Mouse (Mus musculus): Measurements from ENCODE around the gene Eif3d. TPM values are rescaled to one million over a fixed set of nuclear protein-coding genes. Genes with fewer than 3 reads are reported as not detected.

Eif3d gene
- total RNA-seq, 2 experiments from 2014 or later, result 72.3 to 75.6 TPM

DNA sequence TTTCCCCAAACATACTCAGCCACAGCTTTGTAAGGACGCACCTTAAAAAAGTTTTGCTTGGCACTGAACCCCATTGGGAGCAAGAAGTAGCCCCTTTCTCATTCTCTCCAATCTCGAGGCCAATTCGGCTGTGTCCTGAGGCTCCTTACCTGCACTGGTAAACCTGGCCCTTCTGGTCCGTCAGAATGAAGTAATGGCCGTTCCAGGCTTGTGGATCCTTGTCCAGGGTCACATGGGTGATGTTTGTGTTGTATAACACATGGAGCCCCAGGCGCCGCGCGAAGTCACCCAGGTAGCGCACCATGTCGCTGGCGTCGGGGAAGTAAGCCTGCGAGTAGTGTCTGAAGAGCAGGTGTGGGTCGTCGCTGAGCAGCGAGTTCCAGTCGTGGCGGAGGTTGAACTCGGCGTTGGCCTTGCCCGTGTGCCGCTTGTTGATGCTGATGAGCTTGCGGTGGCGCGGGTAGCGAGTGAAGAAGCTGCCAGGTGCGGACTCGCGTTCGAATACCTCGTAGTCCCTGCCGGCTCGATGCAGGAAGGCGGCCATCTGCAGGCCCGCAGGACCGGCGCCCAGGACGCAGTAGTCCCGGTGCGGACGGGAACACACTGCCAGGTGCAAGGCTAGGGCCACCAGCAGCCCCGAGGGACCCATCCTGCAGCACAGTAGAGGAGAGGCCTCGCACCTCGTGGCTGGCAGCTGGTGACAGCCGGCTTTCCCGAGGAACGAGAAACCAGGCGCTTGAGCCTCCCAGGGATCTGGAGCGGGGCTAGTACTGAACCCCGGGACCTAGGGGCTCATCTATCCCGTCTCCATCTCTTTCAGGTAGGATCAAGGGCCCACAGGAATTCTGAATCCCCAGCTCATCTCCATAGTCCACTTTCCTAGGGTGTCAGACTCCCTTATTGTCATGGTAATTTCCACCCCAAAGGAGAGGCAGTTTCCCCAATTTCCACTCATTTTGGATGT, 14.9 kb downstream of the Eif3d start:
- intact Hi-C loops (cut with DNase I), result no loop called here
- no peak for DNase-seq

DNA sequence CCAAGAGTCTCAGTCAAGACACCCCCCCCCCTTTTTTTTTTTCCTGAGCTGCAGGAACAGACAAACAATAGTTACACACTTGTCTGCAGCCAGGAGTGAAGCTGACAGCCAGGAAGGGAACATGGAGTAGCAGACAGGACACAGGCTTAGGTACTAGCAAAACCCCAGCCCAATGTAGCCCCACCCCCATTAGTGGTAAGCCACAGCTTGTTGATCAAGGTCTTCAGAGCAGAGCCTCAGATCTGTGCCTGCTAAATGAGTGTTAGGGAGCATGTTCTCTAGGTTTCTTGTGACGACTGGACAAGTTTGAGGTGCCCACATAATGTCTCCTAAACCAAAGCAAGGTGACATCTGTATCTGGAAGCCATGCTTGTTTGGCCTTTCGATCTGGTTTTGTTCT, 16.3 kb downstream of the Eif3d start:
- no peak for DNase-seq
- intact Hi-C loops (cut with DNase I), result no loop called here

DNA sequence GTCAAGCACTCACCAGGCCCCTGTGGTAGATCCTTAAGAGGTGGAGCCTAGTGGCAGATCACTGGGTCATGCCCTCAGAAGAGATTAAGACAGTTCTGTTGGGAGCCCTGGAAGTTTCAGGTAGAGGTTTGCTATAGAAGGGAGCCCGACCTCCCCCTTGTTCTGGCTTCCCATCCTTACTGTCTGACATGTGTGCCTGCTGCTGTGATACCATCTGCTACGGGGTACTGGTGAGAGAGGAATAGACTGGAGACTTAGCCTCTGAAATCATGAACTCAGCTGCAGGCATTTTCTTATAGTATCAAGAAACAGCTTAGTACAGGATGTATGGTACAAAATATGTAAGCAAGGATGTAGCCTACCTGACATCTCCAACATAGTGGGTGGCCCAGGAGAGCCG, 17.7 kb downstream of the Eif3d start:
- no peak for DNase-seq
- intact Hi-C loops (cut with DNase I), result no loop called here

DNA sequence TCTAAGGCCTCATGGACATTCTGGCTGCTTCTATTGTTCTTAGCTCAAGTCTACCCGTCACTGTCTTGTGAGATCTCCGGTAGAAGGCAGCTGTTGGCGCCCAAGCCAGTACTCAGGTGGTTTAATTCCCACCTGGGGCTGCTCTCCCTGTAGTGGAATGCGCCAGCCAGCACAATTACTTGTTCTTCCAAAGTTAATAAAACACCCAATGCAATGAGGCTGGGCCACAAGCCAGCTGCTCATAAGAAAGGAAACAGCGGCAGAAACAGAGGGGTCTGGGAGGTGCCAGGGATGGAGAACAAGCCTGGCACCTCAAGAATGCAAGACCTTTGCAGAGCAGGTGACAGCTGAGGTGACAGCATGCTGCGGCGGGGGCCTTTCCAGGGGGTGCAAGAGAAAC, 21.6 kb downstream of the Eif3d start:
- no peak for DNase-seq
- intact Hi-C loops (cut with DNase I), result no loop called here

DNA sequence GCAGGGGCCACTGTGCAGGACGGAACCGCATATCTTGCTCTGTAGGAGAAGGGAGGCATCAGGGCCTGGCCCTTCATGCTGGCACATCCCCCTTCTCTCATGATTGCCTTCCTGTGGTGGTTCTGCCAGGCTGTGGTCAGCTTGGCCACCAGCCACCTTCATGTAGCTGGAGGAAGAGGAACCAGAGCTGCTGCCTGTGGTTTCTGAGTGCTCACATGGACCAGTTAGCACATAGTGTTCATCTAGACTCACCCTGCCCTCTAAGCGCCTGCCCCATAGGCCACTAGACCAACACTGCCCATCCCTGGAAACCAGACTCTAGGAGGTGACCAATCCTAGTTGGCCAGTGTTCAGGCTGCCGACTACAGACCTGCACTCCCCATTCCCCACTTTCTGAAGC, 24.9 kb downstream of the Eif3d start:
- peak; percentile 35 to 42 for DNase-seq
- intact Hi-C loops (cut with DNase I), result no loop called here

DNA sequence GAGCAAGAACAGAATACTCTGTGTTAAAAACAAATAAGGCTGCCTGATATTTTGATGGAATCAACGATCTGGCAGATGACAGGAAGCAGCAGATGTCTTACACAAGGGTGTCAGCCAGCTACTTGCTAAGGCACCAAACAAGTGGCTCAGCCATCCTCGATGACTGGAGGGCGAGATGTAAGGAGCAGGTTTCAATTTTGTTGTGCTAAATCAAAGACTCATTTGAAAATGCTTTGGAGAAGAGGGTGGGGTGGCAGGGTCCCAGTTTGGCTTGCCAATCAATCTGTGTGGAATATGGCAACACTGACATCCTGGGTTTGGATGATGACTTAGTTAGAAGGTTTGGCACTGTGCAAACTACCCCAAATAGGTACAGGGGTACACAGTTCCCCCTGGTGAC, 29.1 kb downstream of the Eif3d start:
- DNase-seq, result no peak
- intact Hi-C loops (cut with DNase I), result no loop called here

DNA sequence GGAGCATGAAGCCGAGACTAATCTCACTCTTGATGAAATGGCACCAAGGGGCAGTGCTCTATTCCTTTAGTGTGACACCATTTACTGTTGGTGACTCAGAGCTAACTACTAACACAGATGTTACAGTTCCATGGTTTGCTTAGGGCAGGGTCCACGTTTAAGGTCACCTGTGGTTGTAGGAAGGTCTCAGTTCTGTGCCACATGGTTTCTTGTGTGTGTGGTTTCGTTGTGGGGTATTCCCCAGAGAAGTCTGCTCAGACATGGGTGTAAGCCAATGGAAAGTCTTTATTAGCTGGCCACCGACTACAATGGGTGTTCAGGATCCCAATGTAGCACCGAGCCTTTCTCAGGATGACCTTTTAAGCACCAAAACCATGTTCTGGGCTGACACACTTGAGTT, 32.1 kb downstream of the Eif3d start:
- intact Hi-C loops (cut with DNase I), result loop anchor here (5.0 to 10.0 kb wide), 2 partner anchors 176 to 239 kb away; no protein-coding TSS in a partner anchor
- no peak for DNase-seq

DNA sequence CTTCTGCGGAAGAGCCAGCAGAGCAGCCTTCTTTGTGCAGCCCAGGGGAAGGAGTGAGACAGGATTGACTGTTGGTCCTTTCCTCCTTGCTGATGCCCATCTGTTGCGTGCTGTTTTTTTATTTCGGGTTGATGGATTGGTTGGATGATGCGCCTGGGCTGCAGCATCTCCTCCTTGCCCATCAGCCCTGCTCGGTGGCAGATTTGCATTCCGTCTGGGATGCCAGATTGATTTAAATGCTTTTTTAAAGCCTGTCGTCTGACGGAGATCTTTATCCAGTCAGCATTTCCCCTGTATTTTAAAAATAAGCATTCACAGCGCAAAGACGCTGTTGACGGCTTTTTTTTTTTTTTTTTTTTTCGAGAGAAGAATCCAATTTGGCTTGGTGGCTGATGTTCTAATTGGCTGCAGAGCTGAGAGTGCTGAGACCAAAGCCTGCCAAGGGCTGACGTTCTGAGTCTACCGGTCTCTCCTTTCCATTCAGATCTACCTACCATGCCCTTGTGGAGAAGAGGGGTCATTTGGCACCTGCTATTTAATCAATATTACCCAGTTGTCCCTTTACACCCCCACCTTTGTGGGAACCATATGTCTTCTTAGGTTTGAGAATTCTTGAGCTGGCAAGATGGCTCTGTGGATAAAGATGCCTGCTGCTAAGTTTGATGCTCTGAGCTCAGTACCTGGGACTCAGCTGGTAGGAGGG, 34.8 kb downstream of the Eif3d start:
- intact Hi-C loops (cut with DNase I), result loop anchor here (2.0 to 10.0 kb wide), 3 partner anchors 31 to 241 kb away; no protein-coding TSS in a partner anchor
- DNase-seq, result no peak

DNA sequence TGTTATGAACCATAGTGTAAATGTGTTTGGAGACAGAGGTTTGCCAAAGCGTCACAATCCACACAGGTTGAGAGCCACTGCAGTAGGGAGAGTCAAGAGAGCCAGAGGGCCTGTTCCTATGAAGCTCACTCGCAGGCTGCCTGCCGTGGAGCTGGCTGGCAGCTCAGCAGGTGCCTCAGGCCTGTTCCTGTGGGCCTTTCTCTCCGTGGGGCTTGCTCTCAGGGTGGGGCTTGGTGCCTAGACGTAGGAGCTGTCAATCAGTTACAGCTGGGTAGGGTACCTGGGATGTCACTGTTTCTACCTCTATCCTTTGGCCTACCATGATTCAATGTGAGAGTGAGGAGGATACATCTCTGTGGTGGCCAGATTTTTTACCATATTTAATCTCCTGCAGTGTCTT, 35.6 kb downstream of the Eif3d start:
- intact Hi-C loops (cut with DNase I), result loop anchor here (2.0 to 10.0 kb wide), 3 partner anchors 32 to 242 kb away; no protein-coding TSS in a partner anchor
- DNase-seq, result no peak

DNA sequence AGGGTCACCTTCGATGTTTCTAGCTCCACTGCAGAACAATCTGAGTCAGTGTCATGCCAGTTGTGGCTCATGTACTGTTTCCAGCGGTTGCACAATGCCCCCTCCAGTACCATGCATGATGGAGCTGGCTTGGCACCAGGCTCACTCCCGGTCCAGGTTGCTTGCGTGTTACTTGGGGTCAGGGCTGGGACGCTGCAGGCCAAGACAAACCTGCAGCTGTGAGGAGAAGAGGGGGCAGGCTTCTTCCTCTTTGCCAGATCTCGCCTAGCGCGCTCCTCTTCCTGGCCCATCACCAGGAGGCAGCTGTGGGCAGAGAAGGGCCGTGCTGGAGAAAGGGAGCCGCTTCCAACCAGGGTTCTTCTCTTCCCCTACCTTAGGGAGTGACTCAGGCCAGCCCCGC, 36.3 kb downstream of the Eif3d start:
- intact Hi-C loops (cut with DNase I), result loop anchor here (2.0 to 10.0 kb wide), 2 partner anchors 32 to 180 kb away; no protein-coding TSS in a partner anchor
- DNase-seq, result no peak

DNA sequence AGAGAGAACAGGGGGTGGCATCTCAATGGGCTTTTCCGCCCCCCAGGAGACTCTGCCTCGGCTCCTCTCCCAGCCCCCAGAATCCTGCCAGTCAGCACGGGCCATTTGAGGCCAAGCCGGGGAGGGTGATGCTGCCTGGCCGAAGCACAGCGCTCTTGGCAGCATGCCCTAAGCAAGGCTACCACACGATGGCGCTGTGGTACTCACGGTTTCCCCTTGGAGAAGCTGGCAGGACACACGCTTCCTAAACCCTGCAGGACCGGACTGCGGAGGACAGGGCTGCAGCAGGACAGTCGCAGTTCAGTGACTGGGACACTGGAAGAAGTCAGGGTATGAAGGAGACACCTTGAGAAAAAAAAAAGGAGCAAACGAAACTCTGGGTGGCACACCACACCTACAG, 36.8 kb downstream of the Eif3d start:
- peak; percentile 99 to 100 for DNase-seq
- intact Hi-C loops (cut with DNase I), result loop anchor here (2.0 to 10.0 kb wide), 2 partner anchors 33 to 181 kb away; no protein-coding TSS in a partner anchor

DNA sequence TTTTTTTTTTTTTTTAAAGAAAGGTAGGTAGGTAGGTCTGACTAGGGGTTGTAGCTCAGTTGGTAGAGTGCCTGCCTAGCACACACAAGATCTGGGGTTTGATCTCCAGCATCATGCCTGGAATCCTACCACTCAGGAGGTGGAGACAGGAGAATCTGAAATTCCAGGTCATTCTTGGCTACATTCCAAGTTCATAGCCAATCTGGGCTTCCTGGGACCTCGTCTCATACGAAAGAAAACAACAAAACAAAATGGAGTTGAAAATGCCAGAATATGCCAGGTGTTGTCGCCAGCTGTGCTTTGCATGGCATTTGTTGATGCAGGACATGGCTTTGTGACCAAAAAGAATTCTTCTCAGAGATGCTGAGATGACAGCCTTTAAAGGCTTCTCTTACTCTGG, 37.4 kb downstream of the Eif3d start:
- intact Hi-C loops (cut with DNase I), result loop anchor here (10.0 kb wide), 1 partner anchor 182 kb away; no protein-coding TSS in a partner anchor
- no peak for DNase-seq

DNA sequence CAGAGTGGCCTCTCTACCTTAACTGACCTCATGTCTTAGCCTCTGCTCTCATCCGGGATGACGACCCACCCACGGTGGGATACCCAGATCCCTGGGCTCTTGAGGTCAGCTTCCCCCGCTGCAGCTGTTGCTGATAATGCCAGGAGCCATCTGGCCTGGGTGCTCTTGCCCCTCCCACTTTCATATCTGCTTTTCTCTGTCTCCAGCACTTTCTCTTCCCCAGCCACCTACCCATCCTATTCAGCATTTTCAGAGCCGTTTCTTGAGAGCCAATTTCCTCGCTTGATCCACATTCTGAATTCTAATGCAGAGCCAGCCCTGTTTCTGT, 39.0 kb downstream of the Eif3d start:
- no peak for DNase-seq
- intact Hi-C loops (cut with DNase I), result loop anchor here (10.0 kb wide), 1 partner anchor 183 kb away; no protein-coding TSS in a partner anchor

DNA sequence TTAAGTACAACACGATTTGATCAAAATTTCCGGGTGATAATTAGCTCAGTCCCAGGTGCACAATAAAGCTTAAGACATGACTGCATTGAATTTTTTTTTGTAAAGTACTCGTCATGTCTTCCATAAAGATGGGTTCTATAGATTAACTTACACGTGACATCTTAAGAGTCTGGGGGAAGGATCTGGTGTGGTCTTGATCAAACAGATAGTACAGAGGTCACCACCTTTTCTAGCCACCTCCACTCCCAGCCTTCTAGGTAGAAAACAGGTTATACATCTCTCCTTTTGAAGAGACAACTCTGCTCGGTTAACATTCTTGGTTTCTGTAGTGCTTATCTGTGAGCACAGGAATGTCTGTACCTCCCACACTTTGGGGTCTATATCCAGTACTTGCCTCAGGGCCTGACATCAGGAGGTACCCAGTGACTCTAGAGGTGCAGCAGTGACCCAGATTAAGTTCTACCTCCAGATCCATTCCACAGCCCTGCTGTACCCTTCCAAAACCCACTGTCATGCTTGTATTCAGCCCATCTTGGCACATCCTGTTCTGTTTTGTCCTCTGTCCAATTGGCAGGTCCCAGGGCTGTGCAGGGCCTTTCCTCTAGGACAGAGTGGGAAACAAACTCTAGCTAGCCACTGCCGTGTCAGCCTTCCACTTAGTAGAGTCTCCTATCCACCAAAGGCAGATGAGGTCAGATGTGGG, 39.5 kb downstream of the Eif3d start:
- intact Hi-C loops (cut with DNase I), result loop anchor here (10.0 kb wide), 1 partner anchor 184 kb away; no protein-coding TSS in a partner anchor
- no peak for DNase-seq

DNA sequence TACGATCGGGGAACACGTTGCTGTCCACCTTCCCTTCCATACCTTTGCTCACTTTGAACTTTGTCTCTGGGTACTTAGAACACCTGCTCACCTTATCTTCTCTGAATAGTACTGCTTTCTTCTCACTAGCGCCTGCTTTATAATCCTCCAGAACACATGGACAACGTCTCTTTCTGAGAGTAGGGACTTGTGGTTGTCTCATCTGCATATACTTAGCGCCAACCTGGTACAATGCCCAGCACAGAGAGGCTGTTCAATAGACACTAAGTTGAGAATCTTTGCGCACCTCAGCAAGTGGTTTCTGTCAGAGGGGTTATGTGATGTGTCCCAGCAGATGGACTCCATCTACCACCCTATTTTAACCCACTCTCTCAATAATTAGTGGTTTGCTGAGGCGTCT, 40.8 kb downstream of the Eif3d start:
- no peak for DNase-seq
- intact Hi-C loops (cut with DNase I), result loop anchor here (10.0 kb wide), 1 partner anchor 185 kb away; no protein-coding TSS in a partner anchor

DNA sequence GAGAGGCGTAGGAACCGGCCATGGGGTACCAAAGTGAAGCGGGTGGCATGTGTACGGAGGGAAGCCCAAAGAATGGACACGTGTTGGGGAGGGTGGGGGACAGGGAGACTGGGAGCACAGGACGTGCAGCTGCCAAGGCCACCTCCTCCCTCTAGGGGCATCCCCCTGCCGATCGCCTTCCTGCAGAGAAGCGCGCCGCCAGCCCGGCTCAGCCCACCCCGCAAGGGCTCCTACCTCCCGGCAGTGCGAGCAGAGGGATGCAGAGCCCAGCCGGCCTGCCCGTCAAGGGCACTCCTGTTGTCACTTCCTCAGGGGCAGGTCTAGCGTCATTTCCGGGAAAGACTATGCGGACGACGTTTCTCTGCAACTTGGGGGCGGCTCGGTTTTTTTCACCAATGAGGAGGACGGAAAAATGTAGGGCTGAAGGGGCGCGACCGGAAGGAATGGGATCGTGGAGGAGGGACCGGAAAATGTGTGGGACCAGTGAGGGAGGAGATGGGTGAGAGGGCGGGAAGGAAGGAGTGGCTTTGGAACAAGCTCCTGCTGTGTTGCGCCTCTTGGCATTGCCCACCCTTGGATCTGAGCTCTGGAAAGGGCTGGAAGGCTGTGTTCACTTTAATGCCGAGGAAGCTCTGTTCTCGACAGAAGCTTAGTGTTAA, 41.8 kb downstream of the Eif3d start, which contains the start of gene Txn2:
Gene Txn2, minus strand, starts transcription at position 334 of the 659 bp plus-strand sequence.
- intact Hi-C loops (cut with DNase I), result no loop called here
- peak; percentile 91 to 94 for DNase-seq

DNA sequence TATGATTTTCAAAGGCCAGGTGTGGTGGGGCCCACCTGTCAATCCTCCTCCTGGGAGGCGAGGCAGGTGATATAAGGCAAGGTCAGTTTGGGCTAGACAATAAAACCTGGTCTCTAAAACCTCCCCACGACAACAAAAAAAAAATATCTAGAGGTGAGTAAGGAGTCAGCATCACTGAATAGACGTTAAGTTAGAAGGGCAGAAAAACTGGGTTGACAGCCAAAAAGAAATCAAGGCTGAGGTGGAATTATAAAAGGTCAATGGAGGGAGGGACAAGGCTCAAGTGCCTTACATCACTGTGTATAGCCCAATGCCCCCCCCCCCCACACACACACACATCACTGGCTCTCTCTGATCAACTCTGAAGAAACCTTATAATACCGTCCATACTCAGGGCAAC, 42.5 kb downstream of the Eif3d start:
- DNase-seq, result no peak
- intact Hi-C loops (cut with DNase I), result no loop called here

DNA sequence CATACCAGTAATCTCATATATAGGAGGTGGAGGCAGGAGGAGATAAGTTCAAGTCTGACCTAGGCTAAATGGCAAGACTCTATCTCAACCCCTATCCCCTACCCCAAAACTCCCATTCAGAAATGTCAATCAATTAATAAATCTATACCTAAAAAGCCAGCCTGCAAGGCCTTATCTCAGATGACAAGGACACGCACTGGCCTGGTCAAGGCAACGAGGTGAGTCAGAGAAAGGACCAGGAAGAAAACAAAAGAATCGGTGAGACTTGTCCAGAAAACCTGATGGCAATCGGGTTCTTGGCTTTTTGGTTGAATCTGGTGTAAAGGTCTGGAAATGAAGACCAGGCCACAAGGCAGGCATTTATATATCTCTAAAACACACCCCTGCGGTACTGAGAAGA, 43.7 kb downstream of the Eif3d start:
- no peak for DNase-seq
- intact Hi-C loops (cut with DNase I), result no loop called here

DNA sequence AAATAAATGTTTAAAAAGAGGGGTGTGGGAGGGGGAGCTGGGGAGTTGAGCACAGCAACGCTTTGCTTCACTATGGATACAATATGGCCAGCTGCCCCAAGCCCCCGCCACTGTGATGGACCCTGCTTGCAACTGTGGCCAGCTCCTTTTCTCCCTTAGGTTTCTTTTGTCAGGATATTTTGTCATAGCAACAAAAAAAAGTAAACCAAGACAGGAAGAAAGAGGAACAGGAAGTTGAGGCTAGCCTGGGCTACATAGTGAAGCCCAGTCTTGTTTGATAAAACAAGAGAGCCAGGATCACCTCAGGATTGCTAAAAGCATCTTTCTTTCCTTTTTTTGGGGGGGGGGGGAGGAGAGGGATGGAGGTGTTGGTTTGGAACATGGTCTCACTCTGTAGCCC, 45.4 kb downstream of the Eif3d start:
- DNase-seq, result no peak
- intact Hi-C loops (cut with DNase I), result no loop called here
